Mouse (Mus musculus) layer of hippocampus, postnatal 10 days (tissue): ENCODE data around the gene Faf1. TPM values are rescaled to one million over a fixed set of nuclear protein-coding genes. Genes with fewer than 3 reads are reported as not detected.

Experiments used
- DNase-seq, 2 experiments: peaks; one replicate each; pipeline ENCODE4 v3.0.0; 2021; ENCODE audit warnings: low spot score in 2 of 2
- total RNA-seq, 2 experiments: library from RNA; stranded (reverse); gene quantifications; 2 replicates each; pipeline ENCODE4 v1.2.3; 2021

Faf1 gene
- total RNA-seq, 2 experiments from 2014 or later = 31.6 to 33.7 TPM

DNA sequence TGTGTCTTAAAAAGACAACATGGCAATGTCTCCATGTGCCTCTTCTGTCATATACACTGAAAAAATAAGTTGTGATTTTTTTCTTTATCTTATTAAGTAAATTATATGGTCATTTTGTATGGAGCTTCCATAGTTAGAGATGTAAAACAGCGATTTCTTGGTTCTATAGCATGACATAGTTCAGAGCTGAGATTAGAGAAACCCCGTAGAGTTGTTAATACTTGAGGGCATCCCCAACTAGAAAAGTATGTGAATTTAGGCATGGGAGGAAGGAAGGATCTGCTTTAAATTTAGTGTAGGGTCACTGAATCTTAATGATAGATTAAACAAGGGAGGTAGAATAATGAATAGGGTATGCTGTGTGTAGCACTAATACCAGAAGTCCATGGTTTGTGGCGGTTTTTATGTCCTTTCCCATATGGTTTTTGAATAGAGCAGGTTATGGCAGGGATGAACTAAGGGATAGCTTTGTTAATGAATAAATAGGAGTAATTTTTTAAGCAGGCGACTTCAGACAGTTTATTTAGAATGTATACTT, 106.3 kb downstream of the Faf1 start:
- no peak for DNase-seq

DNA sequence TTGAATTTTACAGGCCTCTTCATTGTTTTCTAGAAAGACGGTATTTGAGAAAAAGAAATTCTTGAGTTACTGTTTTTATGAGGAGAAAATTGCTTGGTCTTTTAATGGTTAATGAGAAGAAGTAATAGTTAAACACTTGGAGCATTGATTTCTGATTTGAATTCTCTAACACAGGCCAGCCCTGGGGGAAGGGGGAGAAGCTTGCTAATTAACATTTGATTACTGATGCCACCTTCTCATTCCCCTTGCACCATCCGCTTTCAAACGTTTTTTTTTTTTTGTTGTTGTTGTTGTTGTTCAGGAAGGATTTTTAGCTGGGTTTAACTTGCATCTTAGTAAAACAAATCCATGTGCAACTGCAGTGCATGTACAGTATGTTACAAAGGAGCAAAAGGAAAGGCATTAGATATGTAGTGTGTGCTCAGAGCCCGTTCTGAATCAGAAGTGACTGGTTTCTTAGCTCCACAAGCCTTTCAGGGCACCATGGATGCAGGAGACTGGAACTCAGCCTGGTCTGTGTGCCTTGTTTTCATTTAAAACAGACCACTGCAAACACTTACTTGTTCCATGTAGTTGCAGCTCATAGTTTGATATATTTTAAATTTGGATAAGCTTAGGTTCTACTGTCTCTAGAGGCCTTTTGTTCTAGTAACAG, 113.1 kb downstream of the Faf1 start:
- no peak for DNase-seq

DNA sequence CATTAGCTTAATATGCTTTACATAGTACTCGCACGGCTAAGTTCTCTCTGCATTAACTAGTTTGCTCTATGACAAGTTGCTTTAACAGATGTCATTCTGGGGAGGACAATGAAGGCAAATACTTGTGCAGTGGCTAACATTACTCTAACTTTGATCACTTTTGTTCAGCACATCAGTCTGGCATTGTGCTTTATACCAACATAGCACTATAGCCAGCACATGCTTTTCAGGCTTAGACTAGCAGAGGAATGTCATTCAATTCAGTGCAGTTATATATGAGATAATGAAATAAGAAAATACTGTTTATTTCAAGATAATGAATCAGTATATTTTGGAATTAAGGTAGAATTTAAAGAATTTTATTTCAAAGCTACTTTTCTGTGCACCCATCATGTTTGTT, 115.9 kb downstream of the Faf1 start:
- no peak for DNase-seq

DNA sequence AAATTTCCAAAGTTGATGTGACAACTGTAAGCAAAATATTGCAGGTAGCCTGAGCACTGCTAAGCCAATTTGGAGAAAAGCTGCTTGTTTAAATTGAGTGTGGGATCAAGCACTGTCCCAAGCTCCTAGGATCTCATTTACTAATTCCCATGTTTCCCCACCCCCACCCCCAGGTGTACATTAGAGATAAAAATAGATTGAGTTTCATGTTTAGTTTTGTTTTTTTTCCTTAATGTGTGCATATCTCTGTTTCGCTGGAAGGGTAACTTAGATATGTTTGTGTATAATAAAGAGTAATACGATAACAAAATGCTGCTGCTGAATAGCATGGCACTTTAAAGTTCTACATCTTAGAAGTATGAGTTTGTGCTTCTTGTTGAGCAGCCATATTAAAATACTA, 116.7 kb downstream of the Faf1 start:
- DNase-seq = no peak

DNA sequence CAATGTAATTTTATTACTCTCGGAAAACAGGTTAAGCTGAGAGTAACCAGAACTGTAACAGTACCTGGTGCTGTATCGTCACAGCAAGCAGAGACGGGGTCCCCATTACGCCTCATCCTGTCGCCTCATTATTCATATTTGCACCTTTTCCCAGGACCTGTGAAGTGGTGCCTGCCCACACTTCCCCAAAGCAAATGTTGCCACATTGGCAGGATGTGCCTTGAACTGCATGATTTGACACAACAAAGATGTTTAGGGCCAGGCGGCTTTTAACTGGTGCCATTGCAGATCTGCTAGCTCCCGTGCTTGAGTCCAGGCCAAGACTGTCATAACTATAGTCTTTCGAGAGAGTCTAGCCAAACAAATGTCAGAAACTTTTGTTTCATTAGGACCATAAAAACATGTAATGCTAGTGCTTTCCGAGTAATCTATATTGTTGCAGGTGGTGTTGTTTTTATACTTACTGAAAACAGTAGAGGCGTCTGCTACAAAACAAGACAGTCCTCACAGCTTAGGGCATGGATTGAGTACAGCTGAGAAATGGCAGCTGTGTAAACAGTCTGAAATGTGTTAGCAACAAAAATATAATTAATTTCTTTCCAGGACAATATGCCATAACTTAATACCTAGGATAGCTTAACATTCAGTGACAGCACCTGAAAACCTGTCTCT, 121.3 kb downstream of the Faf1 start:
- DNase-seq = peak in 1 of 2 experiments; percentile 17

DNA sequence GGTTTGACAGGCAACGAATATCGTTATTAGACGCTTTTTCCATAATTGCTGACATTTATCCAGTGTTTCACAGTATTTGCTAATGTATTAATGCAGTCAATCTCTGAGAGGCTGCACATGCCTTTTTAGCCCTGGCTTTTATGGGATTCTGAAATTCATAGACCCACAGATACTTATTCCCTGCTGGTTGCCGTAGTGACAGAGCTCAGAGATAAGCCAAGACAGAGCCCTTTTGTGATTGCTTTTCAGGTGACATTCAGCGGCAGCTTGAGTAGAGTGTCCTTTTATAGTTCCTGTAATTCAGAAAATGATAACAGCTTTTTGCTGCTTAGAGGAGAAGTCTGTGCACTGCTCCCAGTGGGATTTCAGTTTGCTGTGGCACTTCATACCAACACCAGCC, 130.0 kb downstream of the Faf1 start:
- no peak for DNase-seq

DNA sequence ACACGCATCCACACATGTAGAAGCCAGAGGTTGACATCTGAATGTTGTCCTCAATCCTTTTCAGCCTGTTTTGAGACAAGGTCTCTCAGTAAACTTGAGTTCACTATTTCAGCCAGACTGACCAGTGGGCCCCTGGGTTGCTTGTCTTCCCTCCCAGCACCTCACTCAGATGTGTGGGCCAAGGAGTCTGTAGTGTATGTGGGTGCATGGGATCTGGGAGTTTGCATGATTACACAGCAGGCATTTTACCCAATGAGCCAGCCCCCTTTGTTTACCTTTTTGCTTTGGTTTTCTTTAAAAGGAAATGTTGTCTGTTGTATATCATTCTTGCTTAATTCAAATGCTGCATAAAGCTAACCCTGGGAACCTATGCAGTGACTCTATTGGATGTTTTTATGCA, 138.8 kb downstream of the Faf1 start:
- no peak for DNase-seq

DNA sequence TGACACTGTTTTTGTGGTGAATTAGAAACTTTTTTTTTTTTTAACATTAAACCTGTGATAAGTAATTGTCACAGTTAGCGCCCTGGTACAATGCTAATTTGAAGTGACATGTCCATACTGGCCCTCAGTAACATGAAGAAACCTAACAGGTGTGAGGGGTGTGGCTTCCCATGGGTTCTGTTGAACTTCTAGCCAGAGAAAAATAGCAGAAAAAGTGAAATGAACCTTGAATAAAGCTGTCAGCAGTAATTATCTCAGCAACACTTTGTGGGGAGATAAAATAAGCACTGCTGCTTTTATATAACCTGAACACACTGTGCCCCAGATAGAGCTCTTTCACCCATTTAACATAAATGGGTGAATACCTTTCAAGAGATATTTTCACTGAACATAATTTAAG, 139.2 kb downstream of the Faf1 start:
- no peak for DNase-seq

DNA sequence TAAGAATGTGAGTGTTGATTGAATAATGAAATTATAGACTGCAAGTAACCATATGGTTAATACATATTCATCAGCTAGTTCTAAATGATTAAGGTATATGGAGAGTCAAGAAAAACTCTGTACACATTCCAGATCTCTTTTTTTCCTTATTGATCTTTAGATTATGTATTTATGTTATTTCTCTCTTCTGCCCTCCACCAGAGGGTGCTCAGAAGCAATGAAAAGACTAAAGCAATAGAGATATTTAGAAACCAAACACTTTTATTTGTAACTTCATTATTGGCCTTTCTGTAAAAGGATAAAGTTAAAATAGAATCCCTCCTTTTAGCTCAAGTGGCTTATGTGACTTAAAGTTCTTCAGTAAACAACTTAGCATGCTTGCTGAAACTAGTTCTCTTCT, 143.1 kb downstream of the Faf1 start:
- DNase-seq = no peak

DNA sequence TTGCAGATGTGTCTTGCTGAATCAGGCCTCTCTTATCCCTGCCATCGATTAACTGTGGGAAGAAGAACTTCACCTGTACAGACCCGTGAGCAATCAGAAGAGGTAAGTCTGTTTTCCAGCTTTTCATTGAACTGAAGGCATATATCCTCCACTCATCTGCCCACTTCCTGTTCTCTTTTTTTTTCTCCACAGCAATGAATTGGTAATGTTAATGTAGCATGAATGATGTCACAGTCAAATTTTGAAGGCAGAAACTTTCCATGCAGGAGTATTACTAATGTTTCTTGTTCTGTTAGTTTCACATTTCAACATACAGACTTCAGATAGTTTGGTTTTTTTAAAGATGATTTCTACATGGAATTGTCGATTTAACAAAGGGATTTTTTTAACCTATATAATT, 153.4 kb downstream of the Faf1 start:
- no peak for DNase-seq

DNA sequence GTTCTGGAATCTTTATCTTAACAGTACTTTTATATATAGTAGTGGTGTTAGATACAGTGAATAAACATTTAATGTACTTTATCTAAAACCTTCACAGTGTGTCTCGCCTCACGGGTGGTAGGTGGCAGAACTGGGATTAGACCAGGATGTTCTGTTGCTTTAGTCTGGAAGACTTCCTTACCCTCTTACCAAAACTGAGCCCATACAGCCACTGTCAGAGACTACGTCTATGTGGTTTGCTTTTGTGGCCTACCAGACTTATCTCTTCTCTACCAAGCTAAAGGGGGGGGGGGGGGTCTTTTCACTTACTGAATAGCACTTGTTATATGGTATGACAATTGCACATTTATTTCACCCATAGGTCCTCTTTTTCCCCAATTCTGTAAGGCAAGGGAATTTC, 181.5 kb downstream of the Faf1 start:
- DNase-seq = no peak

DNA sequence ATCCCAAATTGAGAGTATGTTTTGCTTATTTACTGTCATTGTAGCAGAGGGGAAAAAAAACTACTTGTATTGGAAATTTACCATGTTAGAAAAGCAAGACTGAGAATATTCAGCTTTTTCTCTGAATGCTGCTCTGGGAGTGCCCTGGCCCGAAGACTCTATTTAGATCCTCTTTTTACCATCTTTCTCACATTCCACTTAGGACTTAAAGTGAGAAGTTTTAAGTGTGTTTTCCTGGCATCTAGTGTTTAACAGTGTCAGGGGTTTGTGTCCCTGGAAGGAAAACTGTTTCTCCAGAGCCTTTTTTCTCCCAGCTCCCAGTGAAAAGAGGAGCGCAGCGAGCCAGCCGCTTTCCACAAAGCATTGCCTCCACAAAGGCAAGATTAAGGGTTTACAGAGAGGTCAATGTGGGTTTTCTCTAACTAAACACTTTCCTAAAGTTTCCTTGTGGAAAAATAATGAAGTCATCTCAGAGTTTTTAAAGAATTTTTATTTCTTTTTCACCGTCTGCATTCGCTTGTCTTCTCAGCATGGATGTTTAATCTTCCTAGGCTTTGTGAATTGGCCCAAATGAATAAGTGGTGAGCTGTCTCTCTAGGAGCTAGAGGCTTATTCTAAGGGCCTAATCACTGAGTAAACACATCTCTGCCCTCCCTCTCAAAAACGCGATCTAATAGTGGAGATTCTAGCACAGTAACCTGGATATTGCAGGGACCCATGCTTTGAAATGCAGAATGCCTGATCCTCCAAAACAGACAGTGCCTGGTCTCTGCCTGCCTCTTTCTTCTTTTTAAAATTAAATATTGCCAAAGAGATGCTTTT, 182.4 kb downstream of the Faf1 start:
- DNase-seq = no peak

DNA sequence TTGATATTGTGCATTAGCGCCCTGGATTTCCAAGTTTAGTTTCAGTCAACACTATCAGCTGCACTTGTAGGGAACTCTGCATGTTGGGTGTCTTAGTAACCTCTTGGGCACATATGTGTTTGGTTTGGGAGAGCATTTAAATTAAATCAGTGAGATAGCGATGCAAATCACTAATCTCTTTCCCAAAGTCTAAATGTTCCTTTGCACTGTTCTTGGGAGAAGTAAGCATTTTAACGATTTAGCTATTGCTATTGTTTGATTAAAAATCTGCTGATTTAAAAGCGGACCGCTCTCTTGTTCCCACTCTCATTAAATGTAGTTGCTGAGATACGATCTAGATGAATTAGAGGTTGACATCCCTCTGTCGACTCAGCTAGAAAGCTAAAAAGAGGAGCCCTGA, 183.0 kb downstream of the Faf1 start:
- DNase-seq = no peak

DNA sequence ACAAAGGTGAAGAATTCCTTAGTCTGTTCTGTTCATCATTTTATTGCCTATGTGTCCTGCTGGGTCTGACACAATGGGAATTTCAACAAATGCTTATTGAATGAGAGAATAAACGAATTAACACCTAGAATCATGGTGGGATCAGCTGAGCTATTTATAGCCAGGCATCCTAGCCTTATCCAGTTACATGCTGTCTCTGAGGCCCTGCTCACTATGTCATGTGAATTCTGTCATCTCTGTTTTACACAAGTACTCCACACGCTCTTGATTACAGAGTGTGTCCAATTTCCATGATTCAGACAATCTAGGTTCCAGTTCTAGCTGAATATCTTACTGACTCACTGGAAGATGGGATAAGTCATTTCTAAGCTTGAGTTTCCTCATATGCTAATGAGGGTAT, 183.9 kb downstream of the Faf1 start:
- DNase-seq = no peak

DNA sequence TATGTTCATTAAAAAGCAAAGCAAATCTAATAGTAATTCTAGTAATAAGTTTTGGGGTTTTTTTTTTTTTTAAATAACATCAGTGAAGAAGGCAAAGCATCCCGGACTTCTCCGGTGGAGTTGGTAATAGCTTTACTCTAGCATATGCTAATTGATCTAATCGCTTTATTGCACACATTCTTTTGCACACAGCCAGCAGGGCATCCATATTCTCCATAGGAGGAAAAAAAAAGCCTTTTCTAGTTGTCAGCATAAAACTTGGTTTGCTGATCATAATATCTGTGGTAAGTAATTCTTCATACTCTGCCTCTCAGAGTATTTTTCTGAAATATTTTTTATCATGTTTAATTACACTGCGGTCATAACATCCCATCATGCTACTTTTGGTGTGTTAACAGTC, 185.9 kb downstream of the Faf1 start:
- no peak for DNase-seq

DNA sequence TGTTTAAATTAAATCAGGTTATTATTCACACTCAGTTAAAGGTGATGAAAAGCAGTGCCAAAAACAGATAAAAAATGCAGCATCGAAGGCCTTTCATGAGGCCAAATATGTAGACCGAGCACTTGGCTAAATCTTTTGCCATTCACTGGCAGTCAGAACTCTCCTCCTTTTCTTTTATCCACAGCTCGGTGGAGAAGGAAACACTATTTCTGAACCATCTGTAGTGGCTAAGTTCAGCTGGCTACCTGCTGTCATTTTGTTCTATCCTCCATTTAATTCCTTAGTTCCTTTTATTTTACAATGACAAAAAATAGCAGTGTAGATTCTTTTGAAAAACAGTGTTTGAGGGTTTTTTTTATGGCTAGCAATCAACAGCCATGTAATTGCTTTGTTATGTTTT, 186.6 kb downstream of the Faf1 start:
- no peak for DNase-seq

DNA sequence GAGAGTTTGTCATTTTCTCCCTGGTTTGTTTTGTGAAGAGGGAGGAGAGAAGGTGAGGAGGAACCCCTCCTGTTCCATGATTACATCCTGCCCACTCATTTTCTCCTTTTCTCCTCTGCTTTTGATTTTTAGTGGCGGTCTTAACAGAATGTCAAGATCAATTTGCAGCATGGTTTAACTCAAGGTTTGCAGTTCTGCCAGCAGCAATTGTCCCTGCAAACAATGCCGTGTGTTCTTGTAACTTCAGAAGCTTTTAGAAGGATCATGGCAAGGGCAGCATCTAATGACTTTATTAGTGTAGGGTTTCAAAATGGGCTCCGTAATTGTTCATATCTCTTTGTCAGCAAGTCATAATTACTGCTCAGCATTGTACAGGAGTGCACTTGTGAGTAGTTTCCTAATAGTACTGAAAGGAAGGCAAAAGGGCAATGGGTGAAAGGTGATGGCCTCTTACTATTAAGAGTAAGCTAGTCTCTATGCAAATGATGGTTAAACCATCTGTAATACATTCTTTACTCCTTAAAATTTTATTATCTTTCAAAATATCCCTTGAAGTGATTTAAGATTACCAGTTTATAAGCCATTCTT, 192.6 kb downstream of the Faf1 start:
- DNase-seq = no peak

DNA sequence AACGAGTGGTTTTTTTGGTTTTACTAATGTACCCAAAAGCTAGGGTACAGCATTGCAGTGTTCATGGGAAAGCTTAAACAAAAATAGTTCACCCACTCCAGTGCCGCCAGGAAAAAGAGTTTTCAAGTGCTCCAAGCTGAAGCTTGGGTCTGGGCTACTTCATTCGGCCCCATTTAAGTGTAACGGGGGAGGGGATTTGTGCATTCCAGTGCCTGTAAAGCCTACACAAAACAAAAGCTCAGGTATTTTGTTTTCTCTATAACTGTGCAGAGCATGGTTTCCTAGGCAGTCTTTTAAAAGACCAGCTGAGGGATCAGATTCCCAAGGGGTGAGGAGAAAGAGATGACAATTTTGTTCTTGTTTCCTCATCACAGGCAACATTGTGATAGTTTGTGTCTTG, 207.9 kb downstream of the Faf1 start:
- no peak for DNase-seq

DNA sequence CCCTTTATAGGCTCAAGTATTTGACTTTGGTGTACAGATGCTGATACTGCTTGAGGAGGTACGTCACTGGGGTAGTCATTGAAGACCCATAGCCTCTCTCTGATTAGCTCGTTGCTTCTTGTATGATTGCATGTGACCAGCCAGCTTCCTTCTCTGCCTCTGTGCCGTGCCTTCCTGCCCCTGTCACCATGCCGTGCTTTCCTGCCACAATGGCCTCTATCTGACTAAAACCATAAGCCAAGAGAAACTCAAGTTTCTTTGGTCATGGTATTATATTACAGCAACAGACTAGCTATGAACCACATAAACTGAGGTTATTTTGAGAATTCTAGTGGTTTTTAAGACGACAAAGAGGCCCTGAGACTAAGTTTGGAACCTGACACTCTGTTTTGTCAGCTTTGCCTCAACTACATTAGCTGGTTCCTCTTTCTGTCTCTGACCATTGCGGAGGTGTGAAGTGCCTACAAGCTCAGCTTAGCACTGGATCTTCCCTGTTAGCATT, 211.5 kb downstream of the Faf1 start:
- no peak for DNase-seq

DNA sequence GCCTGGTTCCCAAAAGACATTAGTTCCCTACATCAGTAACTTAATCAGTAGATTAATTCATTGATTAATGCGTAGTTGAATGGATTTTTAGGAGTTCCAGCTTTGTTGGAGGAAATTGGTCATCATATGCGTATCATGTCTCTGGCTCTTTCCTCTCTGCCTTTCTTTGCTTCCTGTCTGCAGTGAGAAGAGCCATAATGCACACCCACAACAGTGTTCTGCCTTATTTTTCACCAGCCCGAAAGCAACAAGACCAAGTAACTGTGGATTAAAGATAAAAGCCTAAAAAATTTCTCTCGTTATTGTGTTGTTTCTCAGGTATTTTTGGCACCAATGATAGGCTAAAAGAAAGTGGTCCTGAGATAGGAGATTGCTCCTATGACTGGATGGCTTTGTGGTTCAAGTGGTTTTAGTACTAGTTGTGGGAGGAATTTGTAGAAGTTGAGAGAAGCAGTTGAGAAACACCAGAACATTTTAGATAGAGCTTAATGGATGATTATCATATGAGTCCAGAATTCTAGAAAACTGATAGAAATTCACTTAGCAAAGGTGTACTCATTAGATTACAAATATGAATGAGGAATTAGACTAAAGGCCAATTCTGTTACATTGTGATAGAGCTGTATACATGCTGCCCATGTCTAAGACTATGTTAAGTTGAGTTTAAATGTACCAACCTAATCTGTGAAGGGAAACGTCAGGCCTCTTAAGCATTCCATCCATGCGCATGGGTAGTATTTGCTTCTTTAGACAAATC, 221.6 kb downstream of the Faf1 start:
- DNase-seq = no peak

DNA sequence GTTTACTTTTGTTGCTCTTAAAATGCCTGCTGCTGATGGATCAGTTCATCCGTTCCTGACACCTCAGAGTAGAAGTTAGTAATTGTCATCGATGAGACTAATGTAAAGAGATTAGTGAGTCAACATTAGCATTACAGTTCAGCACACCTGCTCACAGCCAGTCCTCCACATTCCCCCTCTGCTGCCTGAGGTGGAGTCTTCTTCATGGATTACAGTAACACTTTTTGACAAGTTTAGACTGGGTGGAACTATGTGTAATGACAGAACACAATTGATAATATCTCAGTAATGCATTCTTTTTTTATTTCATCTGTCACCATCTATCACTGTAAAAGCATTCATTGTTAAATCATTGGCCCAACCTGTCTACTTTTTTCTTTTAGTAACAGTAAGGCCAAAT, 224.7 kb downstream of the Faf1 start:
- no peak for DNase-seq
